Mouse (Mus musculus): ENCODE results near the gene Coro2a.

Coro2a gene

GRCm38 (mm10) chr4:46613618-46614017 lies 11.6 kb upstream of the Coro2a start:
- no peak for DNase-seq (ENCODE audit: low spot score in 2 of 2)

GRCm38 (mm10) chr4:46611181-46611580 lies 9.2 kb upstream of the Coro2a start:
- DNase-seq (ENCODE audit: low spot score in 2 of 2): peak; percentile 84 to 93

DNA sequence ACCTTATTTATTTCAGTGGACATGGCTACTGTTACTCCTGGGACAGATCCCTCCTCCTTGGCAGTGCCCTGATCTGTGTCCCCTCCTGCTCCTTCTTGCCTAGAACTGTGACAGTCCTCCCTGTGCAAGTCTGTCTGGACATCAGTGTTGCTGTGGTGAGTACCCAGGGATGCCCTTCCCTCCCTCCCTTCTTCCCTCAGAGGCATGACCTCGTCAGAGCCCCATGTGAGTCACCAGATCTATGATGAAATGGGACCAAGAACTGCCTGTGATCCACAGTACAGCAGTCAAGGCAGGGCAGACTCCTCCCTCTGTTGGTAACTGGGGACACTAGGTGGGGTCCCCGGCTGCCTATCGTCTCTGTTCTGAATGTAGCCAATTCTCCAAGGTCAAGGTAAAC lies 5.6 kb upstream of the Coro2a start:
- DNase-seq (ENCODE audit: low spot score in 2 of 2): no peak

DNA sequence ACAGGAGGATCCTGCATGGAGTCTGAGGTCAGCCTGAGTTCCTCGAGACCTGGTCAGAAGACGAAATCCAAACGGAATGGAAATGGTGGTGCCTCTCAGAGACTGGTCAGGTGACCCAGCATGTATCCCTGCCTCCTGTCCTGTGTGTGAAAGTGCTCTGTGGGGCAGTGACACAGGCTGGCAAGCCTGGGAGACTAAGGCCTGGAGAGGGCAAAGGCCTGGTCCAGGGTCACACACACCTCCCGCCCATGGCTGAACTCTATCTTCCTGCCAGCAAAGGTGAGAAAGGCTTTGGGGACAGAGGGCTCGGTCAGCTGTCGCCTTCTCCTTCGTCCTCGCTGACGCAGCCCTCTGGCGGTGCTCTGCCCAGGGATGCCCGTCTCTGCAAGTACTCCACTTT lies 3.4 kb upstream of the Coro2a start:
- DNase-seq (ENCODE audit: low spot score in 2 of 2): no peak

DNA sequence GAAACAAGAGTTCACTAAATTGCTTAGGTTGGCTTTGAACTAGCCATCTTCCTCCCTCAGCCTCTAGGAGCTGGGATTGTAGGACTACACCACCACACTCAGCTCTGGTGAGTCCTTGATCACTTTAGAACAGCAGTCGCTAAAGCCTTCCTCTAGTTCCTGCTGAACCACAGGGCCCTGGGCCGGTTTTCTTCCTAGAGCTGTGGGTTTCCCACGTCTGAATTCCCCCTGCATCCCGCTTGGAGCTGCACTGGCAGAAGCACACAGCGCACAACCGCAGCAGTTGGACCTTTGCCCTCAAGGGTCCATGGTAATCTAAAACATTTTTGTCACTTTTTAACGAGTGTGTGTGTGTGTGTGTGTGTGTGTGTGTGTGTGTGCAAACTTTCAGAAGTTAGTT lies 702 bp upstream of the Coro2a start:
- DNase-seq (ENCODE audit: low spot score in 2 of 2): no peak

- peak; percentile 24 to 39 for DNase-seq (ENCODE audit: low spot score in 2 of 2)
These were observed 651 bp downstream of the Coro2a start for GRCm38 (mm10) chr4:46601258-46601843.

DNA sequence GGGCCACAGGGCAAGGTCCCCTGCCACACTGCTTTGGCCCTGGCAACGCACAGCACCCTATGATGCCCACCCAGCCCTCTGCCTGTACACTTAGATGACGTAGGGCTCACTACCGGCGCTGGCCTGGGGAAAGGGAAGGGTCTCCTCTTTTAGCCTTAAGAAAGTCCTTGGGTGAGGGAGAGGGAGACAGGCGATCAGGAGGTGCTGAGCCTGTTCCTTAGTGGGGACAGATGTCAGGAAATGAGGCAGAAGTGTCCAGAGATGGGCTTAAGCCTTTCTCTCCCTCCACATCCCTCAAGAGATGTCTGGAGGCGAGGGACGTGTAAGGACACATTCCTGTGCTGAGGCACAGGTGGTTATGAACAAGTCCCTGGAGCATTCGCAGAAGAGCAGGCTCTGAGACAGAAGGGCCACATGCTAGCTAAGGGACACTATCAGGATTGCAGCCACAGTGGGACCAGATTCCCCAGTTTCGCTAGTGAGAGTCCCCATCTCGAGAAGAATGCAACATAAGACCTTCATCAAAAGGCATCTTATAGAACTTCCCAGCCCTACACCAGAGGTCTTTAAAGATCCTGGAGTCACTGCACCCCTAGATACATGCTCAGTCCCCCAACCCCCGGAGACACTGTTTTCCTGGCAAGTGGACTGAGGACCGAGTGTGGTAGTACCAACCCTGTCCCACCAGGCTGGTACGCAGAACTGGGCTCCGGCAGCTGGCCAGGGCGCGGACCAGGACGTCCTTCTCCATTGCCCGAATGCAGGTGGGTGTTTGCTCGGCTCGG lies 1.3 kb downstream of the Coro2a start:
- peak in 1 of 2 experiments; percentile 13 for DNase-seq (ENCODE audit: low spot score in 2 of 2)

DNA sequence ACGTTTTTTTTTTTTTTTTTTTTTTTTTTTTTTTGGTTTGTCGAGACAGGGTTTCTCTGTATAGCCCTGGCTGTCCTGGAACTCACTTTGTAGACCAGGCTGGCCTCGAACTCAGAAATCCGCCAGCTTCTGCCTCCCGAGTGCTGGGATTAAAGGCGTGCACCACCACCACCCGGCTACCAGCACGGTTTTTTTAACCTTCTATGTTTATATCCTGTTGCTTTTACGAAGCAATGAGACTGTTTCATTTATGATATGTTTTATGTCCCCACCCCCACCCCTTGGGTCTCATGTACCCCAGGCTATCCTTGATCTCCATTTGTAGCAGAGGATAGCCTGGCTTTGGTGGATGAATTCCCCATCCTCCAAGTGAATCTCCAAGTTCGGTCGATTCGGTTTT lies 2.4 kb downstream of the Coro2a start:
- peak in 1 of 2 experiments; percentile 7 for DNase-seq (ENCODE audit: low spot score in 2 of 2)

DNA sequence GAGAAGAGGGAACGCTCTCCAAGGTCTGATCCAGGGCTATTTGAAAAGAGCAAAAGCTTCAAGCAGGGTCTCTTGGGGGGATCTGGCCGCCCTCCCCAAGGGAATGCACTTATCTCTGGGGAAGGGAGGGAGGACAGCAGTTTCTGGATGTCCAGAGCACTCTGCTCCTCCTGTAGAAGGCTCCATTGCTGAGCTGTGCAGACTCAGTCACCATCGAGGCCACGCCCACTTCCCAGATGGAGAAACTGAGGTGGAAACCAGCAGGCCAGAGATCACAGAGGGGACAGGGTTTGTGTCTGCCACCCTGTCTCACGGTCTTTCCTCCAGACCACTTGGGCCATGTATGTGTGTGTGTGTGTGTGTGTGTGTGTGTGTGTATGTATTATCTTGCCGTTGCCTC lies 3.0 kb downstream of the Coro2a start:
- DNase-seq (ENCODE audit: low spot score in 2 of 2): peak in 1 of 2 experiments; percentile 20

DNA sequence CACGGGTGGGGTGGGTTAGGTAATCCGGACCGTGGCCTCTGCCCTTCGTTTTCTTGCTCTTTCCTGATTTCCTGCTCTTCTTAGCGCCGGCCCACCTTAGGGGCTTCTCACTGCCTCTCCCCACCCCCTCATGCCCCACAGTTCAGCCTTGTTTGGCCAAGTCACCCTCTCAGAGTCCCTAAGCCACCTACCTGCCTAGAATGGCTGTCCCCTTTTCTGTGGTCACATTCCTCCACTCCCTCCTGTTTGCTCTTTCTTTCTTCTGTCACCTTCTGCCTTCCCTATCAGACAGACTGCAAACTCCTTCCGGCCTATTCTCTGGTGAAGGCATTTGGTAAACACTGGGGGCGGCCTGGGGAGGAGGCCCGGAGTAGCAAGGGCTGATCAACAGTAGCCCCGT lies 3.9 kb downstream of the Coro2a start:
- peak in 1 of 2 experiments; percentile 16 for DNase-seq (ENCODE audit: low spot score in 2 of 2)

DNA sequence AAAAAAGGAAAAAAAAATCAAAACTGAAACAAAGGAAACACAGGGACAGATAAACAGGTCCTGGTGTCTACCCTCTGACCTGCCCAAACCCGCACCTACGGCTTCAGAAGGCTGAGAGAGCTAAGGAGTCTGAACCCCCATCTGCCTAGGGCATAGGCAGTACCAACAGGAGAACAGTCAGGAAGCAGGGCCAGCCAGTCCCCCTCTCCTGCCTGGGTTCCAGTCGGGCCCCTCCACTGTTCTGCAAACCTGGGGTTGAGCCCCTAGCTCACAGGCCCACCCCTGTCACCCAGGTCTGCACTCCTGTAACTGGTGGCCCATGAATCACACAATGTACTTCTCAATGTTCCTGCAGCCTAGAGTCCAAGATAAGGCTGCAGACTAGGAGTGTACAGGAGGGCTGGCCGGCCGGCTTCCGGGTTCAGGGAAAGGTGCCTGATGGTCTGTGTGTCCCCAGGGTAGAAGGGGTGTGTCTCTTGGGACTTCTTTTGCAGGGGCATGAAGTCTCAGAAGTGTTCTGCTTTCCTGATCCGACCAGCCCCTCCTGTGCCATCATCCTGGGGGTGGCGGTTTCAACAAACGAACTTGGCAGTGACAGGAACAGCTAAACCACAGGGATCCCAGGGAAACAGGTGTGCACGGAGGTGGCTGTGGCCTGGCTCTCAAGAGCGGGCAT lies 4.6 kb downstream of the Coro2a start:
- DNase-seq (ENCODE audit: low spot score in 2 of 2): peak in 1 of 2 experiments; percentile 18

GRCm38 (mm10) chr4:46596398-46596797 lies 5.6 kb downstream of the Coro2a start:
- DNase-seq (ENCODE audit: low spot score in 2 of 2): peak in 1 of 2 experiments; percentile 14

DNA sequence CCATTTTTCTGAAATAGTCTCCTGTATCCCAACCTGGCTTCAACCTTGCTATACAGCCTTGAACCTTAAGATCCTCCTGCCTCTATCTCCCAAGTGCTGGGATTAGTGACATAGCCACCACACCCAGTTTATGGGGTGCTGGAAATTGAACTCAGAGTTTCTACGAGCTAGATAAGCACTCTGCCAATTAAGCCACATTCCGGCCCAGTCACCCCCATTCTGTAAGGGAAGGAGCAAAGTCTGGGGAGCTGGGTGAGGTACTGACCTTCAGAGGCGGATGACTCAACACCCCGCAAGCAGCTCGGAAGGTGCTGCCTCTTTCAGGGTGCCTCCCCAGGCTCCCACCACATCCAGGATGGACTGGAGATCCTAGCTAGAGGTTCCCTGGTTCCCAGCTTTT lies 7.9 kb downstream of the Coro2a start:
- peak in 1 of 2 experiments; percentile 13 for DNase-seq (ENCODE audit: low spot score in 2 of 2)

DNA sequence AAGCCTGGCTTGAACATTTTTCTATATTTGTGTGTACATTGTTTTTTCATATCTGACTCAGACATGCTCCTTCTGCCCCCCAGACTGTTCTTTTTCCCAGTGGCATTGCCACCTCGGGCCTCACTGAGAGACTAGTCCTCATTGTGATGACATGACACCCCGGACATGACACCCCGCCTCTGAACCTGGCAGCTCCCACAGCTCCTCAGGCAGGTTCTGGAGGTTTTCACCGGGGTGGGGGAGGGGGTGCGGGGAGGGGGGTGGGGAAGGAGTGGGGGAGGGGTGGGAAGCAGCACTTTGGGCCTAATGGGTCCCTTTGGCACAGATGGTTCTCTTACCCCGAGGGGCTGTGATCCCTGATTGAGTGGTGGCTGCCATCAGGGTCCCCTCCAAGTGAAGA lies 8.5 kb downstream of the Coro2a start:
- DNase-seq (ENCODE audit: low spot score in 2 of 2): peak in 1 of 2 experiments; percentile 15

DNA sequence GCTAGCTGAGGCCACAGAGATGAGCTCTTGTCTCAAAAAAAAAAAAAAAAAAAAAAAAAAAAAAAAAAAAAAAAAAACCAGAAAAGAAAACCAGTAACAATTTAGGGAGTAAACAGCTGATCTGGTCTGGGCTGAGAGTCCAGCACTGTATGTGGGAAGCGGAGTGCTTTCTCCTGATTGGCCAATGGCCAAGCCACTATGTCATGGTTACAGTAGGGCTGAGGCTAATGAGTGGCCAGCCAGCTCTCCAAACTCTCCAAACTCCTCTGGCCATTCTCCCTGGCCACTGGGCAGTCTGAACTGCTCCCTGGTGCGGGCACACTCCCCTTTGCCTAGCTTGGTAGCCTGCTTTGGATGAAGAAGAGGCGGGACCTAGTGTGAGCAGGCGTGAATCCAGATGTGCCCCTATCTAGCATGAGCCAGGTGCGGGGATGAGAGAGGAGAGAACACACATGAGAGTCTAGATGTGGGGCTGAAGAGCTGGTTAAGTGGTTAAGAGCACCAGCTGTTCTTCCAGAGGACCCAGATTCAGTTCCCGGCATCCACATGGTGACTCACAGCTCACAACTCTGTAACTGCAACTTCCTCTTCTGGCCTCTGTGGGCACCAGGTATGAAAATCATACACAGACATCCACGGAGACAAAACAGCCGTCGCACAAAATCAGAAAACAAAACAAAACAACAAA lies 10.0 kb downstream of the Coro2a start:
- DNase-seq (ENCODE audit: low spot score in 2 of 2): peak in 1 of 2 experiments; percentile 17

DNA sequence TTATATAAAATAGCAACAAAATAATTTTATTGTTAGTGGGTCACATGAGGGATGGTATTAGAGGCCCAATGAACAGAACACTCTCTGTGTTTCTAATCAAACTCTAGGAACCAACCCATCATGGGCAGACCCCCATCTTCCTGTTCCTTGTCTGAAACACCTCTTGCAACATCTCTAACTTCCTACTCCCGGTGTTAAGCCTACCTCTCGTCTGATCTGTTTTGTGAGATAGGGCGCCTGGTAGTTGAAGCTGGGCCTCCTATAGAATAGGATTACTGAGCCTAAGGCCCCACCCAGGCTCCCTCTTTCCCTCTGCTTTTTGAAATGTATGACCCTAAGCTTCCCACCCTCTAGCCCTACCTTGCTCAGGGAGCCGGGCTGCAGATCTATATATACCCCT lies 11.2 kb downstream of the Coro2a start:
- peak in 1 of 2 experiments; percentile 17 for DNase-seq (ENCODE audit: low spot score in 2 of 2)

DNA sequence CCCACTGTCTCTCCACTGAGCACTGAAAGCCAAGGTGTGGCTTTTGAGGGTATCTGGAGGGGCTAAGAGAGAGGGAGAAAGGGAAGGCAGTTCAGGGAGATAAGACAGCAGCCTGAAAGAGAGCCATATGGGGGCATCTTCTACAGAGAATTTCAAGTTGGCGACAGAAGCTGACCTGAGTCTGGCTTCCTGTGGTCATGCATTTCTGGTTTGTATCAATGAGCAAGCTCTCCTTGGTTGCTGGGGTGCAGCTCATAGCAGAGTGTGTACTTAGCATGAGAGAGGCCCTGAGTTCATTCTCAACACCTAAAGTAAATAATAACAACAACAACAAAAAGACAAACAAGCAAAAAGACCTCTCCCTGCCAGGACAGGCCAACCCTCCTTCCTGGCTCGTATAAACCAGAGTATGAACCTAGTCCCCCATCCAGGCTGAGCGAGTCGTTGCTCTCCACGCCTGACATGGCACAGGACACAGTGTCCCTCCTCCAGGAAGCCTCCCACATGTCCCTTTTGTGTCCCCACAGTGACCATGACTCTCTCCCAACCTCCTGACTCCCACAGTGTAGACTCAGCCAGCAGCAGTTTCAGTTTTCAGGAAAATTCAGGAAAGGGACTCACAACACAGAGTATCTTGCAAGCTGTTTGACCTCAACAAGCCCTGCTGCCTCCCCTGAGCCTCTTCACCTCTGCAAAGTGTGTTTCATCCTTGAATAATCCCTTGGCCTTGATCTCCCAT lies 11.9 kb downstream of the Coro2a start:
- DNase-seq (ENCODE audit: low spot score in 2 of 2): peak in 1 of 2 experiments; percentile 7

DNA sequence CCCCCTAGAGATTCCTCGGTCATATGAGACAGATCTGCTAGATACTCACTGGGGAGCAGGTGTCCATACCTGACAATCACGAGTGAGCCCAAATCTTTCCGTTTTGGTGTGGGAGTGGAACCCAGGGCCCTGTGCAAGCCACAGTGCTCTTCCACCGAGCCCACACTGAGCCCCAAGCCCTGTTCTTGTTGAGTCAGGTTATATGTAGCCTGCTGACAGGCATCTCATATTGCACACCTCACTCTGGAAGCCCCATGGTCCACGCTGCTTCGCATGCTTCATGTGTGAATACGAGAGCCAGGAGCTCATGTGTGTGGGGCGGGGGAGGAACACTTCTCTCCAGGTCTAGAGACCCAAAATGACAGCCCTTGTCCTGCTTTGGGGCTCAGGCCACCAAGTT lies 12.9 kb downstream of the Coro2a start:
- peak in 1 of 2 experiments; percentile 14 for DNase-seq (ENCODE audit: low spot score in 2 of 2)

- peak in 1 of 2 experiments; percentile 13 for DNase-seq (ENCODE audit: low spot score in 2 of 2)
These were observed 15.5 kb downstream of the Coro2a start for GRCm38 (mm10) chr4:46586473-46586872.

DNA sequence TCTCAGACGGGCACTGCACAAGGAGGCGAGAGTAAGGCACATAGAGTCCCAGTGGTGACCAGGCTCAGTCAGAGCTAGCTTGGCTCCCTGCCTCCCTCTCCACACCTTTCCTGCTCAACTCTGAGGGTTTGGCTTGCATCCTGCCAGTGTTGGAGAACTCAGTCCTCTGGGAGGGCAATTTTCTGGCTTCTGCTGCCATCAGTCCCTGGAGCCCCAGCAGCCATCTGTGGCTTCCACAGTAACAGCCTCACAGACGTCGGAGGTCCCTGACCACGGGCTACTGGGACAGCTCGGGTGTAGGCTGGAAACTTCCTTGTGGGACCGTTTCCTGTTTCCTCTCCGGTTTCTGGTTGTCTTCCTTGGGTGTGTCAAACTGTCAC lies 16.2 kb downstream of the Coro2a start:
- peak in 1 of 2 experiments; percentile 16 for DNase-seq (ENCODE audit: low spot score in 2 of 2)

DNA sequence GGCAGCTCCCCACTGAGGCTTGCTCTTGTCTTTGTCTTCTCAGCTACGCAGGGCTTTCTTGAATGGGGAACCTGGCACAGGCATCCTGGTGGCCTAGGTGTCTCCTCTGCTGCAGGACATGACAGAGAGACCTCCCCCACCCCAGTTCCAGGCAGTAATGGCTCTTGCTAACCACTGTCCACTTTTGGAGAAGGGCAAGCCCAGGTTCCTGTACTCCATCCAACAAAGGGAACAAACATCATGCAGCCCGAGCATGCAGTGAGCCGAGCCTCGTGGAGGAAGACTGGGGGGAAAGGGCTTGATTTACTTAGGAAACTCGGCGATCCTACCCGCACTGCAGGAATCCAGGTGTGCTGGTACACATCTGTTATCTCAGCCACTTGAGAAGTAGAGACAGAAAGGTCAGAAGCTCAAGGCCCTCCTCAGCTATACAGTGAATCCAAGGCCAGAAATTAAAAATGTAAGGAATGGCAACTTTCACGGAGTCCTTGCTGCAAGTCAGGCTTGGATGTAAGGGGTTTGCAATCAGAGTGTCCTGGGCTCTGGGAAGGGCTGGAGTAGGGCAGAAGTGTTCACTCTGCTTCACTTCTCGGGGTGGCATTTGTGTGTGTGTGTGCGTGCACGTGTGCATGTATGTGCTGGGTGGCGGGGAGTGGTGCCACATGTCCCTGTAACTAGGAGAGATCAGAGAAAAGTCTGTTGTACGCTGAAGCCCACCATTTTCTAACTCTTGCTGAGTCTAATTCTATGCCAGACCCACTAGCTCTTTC lies 16.8 kb downstream of the Coro2a start:
- DNase-seq (ENCODE audit: low spot score in 2 of 2): peak in 1 of 2 experiments; percentile 14

All from cerebellum, postnatal 4 days (tissue).